Mouse (Mus musculus) hindlimb bud, embryonic 11.5 days (tissue): ENCODE measurements at regions not wholly inside any gene's neighbourhood (a gene's known extent, or its start where the extent isn't known, plus 50 kb on each side); places are given as distances from the start of the nearest gene placed in this dataset.
"Not testable (repeated sequence)": the region's sequence is repeated elsewhere in the genome, so short reads cannot be mapped to it uniquely, and the experiment has no call there.

Experiments used
- DNase-seq: peaks from one replicate; pipeline ENCODE4 v3.0.0-alpha.2; 2012; ENCODE audit warnings: low read depth, low spot score; ENCODE audit errors: extremely low spot score

GRCm38 (mm10) chr1:124517543-124518171 lies 472.3 kb upstream of the Dpp10 start:
- DNase-seq: no peak

DNA sequence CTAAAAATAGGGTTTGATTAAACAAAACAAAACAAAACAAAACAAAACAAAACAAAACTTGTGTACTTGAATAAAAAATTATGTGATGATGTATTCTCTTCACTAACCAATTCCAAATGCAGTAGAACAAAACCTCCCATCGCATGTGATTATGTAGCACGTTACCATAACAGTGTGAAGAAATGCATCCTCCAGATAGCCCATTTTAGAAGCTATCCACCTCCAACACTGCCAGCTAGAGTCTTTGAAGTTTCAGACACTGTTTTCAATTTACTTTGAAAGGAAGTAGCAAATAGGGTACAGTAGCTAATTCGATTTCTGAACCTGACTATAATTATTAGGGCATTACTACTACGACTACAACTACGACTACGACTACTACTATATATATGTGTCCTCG lies 465.1 kb upstream of the Dpp10 start:
- no peak for DNase-seq

DNA sequence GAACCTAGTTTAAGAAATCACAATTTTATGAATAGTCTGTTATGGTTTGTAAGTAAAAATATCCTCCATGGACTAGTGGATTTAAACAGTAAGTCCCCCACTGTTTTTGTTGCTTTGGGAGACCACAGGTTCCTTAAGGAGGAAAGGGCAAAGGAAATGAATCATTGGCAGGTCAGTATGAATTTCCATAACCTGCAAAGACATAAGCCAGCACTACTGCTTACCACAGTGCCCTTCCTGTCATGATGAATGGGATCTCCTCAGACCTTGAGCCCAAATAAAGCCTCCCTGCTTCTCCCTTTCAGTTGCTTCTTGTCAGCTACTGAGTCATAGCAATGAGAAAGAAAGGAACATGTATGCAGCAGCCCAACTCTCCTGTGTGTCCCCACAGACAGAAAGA lies 443.1 kb upstream of the Dpp10 start:
- DNase-seq: no peak

DNA sequence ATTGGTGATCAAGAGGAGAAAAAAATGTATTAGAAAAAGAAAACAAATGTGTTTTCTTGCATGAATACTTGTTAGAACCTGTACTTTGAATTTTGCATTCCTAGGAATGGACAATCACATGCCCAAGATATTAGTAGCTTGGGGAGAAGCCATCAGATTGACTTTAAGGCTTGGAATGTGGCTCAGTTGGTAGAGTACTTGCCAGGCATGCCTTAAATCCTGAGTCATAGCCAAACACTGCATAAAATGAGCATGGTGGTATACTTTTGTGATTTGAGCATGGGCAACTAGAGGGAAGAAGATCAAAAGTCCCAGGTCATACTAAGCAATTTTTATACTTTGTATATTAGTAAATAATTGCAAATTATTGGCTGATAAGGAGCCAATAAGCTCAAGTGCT lies 442.6 kb upstream of the Dpp10 start:
- DNase-seq: no peak

GRCm38 (mm10) chr1:124450128-124450527 lies 404.8 kb upstream of the Dpp10 start:
- no peak for DNase-seq

- DNase-seq: no peak
These were observed 394.2 kb upstream of the Dpp10 start for GRCm38 (mm10) chr1:124439526-124439925.

- peak; percentile 31 for DNase-seq
These were observed 390.5 kb upstream of the Dpp10 start for GRCm38 (mm10) chr1:124435850-124436249.

GRCm38 (mm10) chr1:124429583-124429982 lies 384.2 kb upstream of the Dpp10 start:
- no peak for DNase-seq

GRCm38 (mm10) chr1:124416762-124417161 lies 371.4 kb upstream of the Dpp10 start:
- DNase-seq: no peak

DNA sequence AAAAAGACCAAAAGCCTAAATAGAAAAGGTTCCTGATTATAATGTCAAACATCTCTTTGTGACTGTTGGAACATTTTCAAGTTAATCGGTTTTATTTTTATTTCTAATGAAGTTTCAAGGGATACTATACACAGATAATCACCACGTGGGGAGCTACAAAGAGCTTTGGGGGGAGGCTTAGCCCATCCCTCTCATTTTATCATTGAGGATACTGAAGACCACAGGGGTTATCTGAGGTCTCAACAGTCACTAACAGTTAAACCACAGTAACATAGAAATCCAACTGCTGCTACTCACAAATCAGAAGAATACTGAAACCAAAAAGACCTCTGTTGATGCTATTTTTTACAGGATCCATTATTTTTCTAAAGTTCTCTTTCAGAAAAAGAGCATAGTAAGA lies 364.9 kb upstream of the Dpp10 start:
- no peak for DNase-seq

DNA sequence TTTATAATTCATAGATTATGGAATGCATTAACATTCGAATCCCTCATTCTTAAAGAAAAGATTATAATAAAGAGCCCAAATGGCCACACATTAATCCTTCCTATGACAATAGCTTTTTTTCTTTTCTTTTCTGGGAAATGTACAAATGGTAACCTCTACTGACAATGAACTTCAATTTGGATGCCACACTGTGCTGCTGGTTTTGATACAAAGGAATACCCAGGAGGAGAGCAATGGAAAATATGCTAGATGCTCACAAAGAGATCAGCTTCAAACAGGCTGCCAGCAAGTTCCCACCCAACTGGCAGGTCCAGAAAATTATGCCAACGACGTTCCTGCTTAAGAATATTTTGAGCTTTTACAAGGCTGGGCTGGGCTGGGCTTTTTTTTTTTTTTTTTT lies 364.4 kb upstream of the Dpp10 start:
- no peak for DNase-seq

DNA sequence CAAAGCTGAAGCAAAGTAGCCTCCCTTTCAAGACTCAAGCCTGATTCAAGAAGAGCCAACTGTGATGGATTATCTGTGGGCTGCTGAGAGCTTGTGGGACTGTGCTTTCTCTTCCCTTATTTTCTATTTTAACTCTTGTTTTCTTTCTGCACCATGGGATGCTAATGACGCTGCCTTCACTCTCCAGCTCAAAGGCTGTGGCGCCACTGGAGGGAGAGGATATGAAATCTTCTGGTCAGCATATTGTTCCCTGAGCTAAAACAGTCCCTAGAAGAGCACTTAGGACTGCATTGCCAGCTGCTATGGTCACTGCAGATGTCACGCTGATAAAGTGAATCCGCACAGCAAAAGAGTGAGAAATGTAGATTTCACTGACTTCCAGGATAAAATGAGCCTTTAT lies 324.2 kb upstream of the Dpp10 start:
- DNase-seq: no peak

GRCm38 (mm10) chr1:124348491-124348890 lies 303.1 kb upstream of the Dpp10 start:
- not testable (repeated sequence) for DNase-seq

DNA sequence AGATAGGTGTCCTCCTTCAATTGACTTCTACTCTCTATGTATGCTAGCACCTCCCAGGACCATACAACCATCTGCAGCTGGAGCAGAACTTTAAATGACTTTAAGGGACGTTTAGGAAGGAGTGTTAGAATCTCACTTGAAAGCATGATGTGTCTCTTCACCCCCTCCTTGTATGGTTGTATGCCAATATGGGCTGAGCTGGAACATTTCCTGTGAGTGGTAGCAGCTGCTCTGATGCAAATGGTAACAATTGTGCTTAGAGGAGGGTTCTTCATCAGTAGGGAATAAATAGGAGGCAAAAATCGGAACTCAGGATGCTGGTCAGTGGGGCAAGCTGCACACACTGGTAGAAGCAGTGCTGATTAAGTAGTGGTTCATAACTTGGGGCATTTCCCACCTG lies 294.1 kb upstream of the Dpp10 start:
- no peak for DNase-seq

DNA sequence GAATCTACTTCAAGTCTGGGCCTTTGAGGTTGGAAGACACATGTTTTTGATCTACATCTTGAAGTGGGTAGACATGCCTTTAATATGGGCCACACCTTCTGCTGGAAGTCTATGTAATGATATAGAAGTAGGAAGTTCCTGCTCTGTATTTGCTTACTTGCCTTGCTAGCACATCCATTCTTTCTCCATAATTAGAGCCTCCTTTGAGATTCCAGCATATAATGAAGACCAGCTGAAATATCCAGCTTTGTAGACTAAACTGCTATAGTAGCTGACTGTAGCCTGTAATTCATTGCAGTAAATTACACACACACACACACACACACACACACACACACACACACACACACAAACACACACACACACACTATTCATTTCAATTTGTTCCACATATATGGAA lies 293.3 kb upstream of the Dpp10 start:
- DNase-seq: no peak

DNA sequence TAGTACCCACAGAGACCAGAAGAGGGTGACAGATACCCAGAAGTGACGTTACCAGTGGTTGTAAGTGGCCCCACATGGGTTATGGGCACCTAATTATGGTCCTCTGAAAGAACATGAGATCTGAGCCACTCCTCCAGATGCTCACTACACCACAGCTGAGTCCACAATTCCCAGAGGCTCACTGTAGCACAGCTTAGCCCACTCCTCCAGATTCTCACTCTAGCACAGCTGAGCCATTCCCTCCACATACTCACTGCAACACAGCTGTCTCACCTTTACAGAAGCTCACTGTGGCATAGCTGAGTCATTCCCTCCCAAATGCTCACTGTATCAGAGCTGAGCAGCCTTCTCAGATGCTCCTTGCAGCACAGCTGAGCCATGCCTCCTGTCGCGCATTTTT lies 286.9 kb upstream of the Dpp10 start:
- no peak for DNase-seq
